Mouse (Mus musculus) adrenal gland, postnatal 10 days (tissue): ENCODE data around the gene Slc25a23. TPM values are rescaled to one million over a fixed set of nuclear protein-coding genes. Genes with fewer than 3 reads are reported as not detected.

Experiments
- DNase-seq: peaks from one replicate; pipeline ENCODE4 v3.0.0; 2021; ENCODE audit warnings: mixed read lengths
- long read RNA-seq, 2 experiments: library from polyadenylated mRNA; stranded (forward); transcript quantifications; one replicate each; pipeline ENCODE4 v2.0.0; 2021
- total RNA-seq, 2 experiments: library from RNA; stranded (reverse); gene quantifications; 2 replicates each; pipeline ENCODE4 v1.2.3; 2021

The Slc25a23 gene
- 100 to 1,000 TPM; 119 to 122 TPM for total RNA-seq
- long read RNA-seq, experiment 1, partial matches to known transcripts = 19 of 29 reads
- long read RNA-seq, experiment 1, other reads (novel, unspliced or antisense) = 7 of 29 reads
- long read RNA-seq, experiment 2, partial matches to known transcripts = 4 of 18 reads
- long read RNA-seq, experiment 2, other reads (novel, unspliced or antisense) = 13 of 18 reads

- peak; percentile 84 for DNase-seq
These were observed at the start of gene Slc25a23 for GRCm38 (mm10) chr17:57059486-57059977. Gene Slc25a23 (minus strand): TSS chr17:57059863.

GRCm38 (mm10) chr17:57108666-57109171 lies 49.1 kb upstream of the Slc25a23 start:
- no peak for DNase-seq

- no peak for DNase-seq
These were observed 48.5 kb upstream of the Slc25a23 start for GRCm38 (mm10) chr17:57108040-57108665.

GRCm38 (mm10) chr17:57107064-57107463 lies 47.4 kb upstream of the Slc25a23 start:
- no peak for DNase-seq

- DNase-seq = no peak
These were observed 46.3 kb upstream of the Slc25a23 start for GRCm38 (mm10) chr17:57106035-57106368.

- peak; percentile 41 for DNase-seq
These were observed 45.7 kb upstream of the Slc25a23 start, which contains the start of gene Tnfsf9 for GRCm38 (mm10) chr17:57105181-57106034. Gene Tnfsf9 (plus strand): TSS chr17:57105325.

GRCm38 (mm10) chr17:57104496-57104895 lies 44.8 kb upstream of the Slc25a23 start:
- DNase-seq = no peak

GRCm38 (mm10) chr17:57102276-57102675 lies 42.6 kb upstream of the Slc25a23 start:
- DNase-seq = no peak

GRCm38 (mm10) chr17:57099629-57100325 lies 40.1 kb upstream of the Slc25a23 start:
- DNase-seq = peak; percentile 28

GRCm38 (mm10) chr17:57098321-57098720 lies 38.7 kb upstream of the Slc25a23 start:
- no peak for DNase-seq

GRCm38 (mm10) chr17:57096623-57096920 lies 36.9 kb upstream of the Slc25a23 start:
- DNase-seq = peak; percentile 92

GRCm38 (mm10) chr17:57095855-57096622 lies 36.4 kb upstream of the Slc25a23 start:
- DNase-seq = peak; percentile 44

- no peak for DNase-seq
These were observed 34.6 kb upstream of the Slc25a23 start for GRCm38 (mm10) chr17:57094222-57094621.

GRCm38 (mm10) chr17:57087049-57087832 lies 27.6 kb upstream of the Slc25a23 start, which contains the start of gene Tubb4a:
Gene Tubb4a (minus strand): TSS chr17:57087782.
- DNase-seq = peak; percentile 45

- no peak for DNase-seq
These were observed 26.5 kb upstream of the Slc25a23 start for GRCm38 (mm10) chr17:57085970-57086757.

- no peak for DNase-seq
These were observed 22.8 kb upstream of the Slc25a23 start for GRCm38 (mm10) chr17:57082481-57082880.

- no peak for DNase-seq
These were observed 21.7 kb upstream of the Slc25a23 start for GRCm38 (mm10) chr17:57081234-57081842.

- no peak for DNase-seq
These were observed 20.3 kb upstream of the Slc25a23 start for GRCm38 (mm10) chr17:57079919-57080318.

GRCm38 (mm10) chr17:57078336-57078735 lies 18.7 kb upstream of the Slc25a23 start, which contains the start of gene Dennd1c:
Gene Dennd1c (minus strand): TSS chr17:57078514.
- no peak for DNase-seq
